Mouse (Mus musculus) ES-E14 (cell line): ENCODE measurements around the gene Cd200.

Source experiments
- HCFC1 ChIP-seq: IDR thresholded peaks from 2 replicates; pipeline ENCODE4 v1.6.1; 2012; ENCODE audit warnings: low read length, inconsistent platforms, borderline replicate concordance; ENCODE audit not compliant: insufficient read depth
- MAFK ChIP-seq: IDR thresholded peaks from 2 replicates; pipeline ENCODE4 v1.6.1; 2014; ENCODE audit warnings: mild to moderate bottlenecking, low read depth, low read length, inconsistent platforms; ENCODE audit not compliant: insufficient read depth
- ZC3H11A ChIP-seq: IDR thresholded peaks from 2 replicates; pipeline ENCODE4 v1.6.1; 2012; ENCODE audit warnings: low read depth, mild to moderate bottlenecking, inconsistent platforms, low read length, borderline replicate concordance
- ZNF384 ChIP-seq: IDR thresholded peaks from 2 replicates; pipeline ENCODE4 v1.6.1; 2012; ENCODE audit warnings: low read depth, low read length, inconsistent platforms

DNA sequence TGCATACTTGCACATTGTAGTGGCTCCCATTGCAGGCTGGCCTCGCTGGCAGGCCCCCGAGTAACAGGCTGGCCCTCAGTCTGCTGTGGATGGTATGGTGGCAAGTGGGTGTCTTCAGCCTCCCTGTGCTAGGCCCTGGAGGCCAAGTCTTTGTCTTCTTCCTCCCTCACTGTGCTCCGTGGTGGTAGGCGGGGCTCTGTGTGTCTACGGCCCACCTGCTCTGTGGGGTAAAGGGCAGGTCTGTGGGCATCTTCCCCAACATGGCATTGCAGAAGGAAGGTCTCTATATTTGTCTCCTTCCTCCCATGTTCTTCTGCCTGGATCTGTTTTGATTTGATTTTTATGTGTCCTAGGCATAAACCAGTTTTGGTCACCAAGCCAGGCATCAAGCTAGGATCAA lies 74.0 kb downstream of the Cd200 start:
- TF ChIP-seq ZNF384 (no peak), ZC3H11A (no peak), MAFK (no peak), HCFC1 (no peak)
